Mouse (Mus musculus): ENCODE measurements around the gene Slco2a1. TPM values are rescaled to one million over a fixed set of nuclear protein-coding genes. Genes with fewer than 3 reads are reported as not detected.

Gene Slco2a1
- polyA plus RNA-seq (2015; fragmentation: Nextera tagmentation; extraction: Ambion mirVana): 12.1 and 13.9 TPM in 2 replicates

DNA sequence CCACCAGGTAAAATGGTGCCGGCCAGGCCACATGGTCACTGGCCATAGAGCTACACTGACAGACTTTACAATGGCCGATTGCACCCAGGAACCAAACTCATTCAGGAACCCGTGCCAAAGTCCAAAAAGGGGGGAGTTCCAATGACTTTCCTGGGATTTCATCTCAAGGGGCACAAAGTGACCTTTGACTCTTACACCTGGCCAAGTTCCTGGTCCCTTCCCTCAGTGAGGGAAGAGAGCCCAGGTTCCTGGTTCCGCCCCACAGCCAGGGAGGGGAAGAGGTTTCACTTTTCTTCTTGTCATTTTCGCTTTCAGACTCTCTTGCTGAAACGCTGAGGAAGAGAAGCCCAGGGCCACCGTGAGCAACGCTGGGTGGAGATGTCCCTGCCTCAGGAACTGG, at the start of gene Slco2a1:
Gene Slco2a1 (plus strand): TSS at position 251 of the 400 bp plus-strand sequence.
- Histone ChIP-seq H3K4me2 (no peak within 1 kb of the TSS), H3K9me3 (no peaks in the 10 kb centered on the region), H3K4me1 (no peaks in the 10 kb centered on the region), H3K36me3 (no peaks in the 10 kb centered on the region), H3K4me3 (replicated peaks) (no peak within 1 kb of the TSS), H3K27ac (no peak within 1 kb of the TSS), H3K27me3 (replicated peaks) (no peaks in the 10 kb centered on the region), H3K9ac (no peak within 1 kb of the TSS)
- WGBS: 75% methylated on average over 8 of the region's 8 CpGs
- ATAC-seq (ENCODE audit: insufficient read depth, low FRiP score, low read depth): no peak

DNA sequence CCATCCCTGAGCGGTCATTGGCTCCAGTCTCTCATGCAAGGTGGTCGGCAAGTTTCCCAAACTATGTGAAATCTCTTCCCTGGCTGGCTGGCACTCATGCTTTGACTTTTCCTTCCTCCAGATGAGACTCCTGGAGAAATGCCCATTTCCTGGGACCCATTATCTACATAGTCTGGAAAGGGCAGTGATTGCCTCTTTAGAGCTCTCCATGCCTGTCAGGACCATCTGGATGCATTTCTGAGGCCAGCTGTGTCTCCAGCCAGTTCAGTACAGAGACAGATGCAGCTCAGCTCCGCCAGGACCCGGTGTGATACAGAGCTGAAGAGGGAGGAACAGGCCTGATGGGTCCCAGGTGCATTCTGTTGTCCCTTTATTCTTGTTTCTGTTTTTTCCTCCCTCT, 46.3 kb upstream of the Slco2a1 start:
- H3K9ac ChIP-seq: no peak overlapping the region
- H3K4me2 ChIP-seq: no peak overlapping the region
- no peaks in the 10 kb centered on the region for H3K9me3 ChIP-seq
- no peaks in the 10 kb centered on the region for H3K27me3 ChIP-seq (replicated peaks)
- no peaks in the 10 kb centered on the region for H3K36me3 ChIP-seq
- H3K4me1 ChIP-seq: no peaks in the 10 kb centered on the region
- no peak for ATAC-seq (ENCODE audit: insufficient read depth, low FRiP score, low read depth)
- no peak overlapping the region for H3K27ac ChIP-seq
- 68% methylated on average over 4 of the region's 4 CpGs for WGBS
- H3K4me3 ChIP-seq (replicated peaks): no peak overlapping the region

DNA sequence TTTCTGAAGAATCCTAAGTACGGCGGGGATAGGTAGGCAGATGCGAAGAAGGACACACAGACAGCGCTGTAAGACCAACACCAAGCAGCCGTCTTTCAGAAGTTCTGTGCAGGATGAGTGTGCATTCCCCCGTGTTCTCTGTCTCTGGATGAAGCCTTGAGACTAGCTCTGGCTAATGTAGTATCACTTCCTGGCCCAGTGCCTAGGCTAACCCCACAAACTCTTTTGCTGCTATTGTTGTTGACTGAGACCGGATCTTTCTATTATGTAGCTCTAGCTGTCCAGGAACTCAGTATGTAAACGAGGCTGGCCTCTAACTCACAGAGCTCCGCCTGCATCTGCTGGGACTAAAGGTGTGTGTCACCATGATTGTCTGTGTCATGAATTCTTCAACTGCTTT, 43.6 kb upstream of the Slco2a1 start:
- H3K4me3 ChIP-seq (replicated peaks): no peak overlapping the region
- no peaks in the 10 kb centered on the region for H3K27me3 ChIP-seq (replicated peaks)
- ATAC-seq (ENCODE audit: insufficient read depth, low FRiP score, low read depth): no peak
- H3K9me3 ChIP-seq: no peaks in the 10 kb centered on the region
- 89% methylated on average over 9 of the region's 9 CpGs for WGBS
- H3K36me3 ChIP-seq: no peaks in the 10 kb centered on the region
- no peaks in the 10 kb centered on the region for H3K4me1 ChIP-seq
- H3K4me2 ChIP-seq: no peak overlapping the region
- no peak overlapping the region for H3K27ac ChIP-seq
- H3K9ac ChIP-seq: no peak overlapping the region

DNA sequence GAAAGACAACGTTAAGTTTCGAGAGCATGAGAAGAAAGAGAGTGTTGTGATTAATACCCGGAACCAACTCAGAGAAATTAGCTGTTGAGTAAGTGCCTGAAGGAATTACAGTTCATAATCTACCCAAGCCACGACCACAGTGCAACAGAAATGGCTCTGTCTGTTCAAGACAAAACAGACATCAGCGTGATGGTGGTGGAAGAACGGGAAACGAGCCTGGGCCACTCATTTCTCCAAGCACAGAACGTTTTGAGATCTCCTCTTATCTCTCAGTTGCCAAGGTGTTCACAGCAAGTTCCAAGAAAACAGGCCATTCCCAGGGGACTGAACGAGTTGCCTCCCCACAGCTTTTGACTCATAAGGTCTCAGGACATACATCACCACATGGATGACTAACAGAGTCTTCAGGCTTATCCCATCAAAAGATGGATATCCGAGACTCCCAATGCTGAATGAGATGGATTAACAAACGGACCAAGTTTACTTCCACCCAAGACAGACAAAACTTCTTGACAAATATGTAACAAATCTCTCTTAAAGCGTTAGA, 42.0 kb upstream of the Slco2a1 start:
- no peak overlapping the region for H3K4me2 ChIP-seq
- H3K4me1 ChIP-seq: no peaks in the 10 kb centered on the region
- H3K36me3 ChIP-seq: no peaks in the 10 kb centered on the region
- no peak overlapping the region for H3K4me3 ChIP-seq (replicated peaks)
- H3K9me3 ChIP-seq: no peaks in the 10 kb centered on the region
- no peak overlapping the region for H3K27ac ChIP-seq
- no peaks in the 10 kb centered on the region for H3K27me3 ChIP-seq (replicated peaks)
- WGBS: 71% methylated on average over 12 of the region's 12 CpGs
- no peak for ATAC-seq (ENCODE audit: insufficient read depth, low FRiP score, low read depth)
- H3K9ac ChIP-seq: no peak overlapping the region

DNA sequence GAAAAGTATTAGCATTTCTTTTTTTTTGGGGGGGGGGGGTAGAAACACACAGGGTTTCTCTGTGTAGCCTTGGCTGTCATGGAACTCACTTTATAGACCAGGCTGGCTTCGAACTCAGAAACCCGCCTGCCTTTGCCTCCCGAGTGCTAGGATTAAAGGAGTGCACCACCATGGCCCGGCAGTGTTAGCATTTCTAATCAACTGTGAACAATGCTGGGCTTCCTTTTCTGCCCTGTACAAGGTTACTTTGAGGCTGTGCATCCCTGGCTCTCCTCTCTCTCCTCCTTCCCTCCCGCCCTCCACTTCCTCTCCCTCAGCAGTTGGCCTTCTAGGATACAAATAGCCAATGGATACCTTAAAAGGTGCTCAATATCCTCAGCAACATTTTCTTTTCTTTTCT, 39.8 kb upstream of the Slco2a1 start:
- Histone ChIP-seq H3K9me3 (no peaks in the 10 kb centered on the region), H3K9ac (no peak overlapping the region), H3K4me1 (no peaks in the 10 kb centered on the region), H3K36me3 (no peaks in the 10 kb centered on the region), H3K27ac (no peak overlapping the region), H3K4me2 (no peak overlapping the region), H3K4me3 (replicated peaks) (no peak overlapping the region), H3K27me3 (replicated peaks) (no peaks in the 10 kb centered on the region)
- WGBS: 86% methylated on average over 5 of the region's 5 CpGs
- no peak for ATAC-seq (ENCODE audit: insufficient read depth, low FRiP score, low read depth)

DNA sequence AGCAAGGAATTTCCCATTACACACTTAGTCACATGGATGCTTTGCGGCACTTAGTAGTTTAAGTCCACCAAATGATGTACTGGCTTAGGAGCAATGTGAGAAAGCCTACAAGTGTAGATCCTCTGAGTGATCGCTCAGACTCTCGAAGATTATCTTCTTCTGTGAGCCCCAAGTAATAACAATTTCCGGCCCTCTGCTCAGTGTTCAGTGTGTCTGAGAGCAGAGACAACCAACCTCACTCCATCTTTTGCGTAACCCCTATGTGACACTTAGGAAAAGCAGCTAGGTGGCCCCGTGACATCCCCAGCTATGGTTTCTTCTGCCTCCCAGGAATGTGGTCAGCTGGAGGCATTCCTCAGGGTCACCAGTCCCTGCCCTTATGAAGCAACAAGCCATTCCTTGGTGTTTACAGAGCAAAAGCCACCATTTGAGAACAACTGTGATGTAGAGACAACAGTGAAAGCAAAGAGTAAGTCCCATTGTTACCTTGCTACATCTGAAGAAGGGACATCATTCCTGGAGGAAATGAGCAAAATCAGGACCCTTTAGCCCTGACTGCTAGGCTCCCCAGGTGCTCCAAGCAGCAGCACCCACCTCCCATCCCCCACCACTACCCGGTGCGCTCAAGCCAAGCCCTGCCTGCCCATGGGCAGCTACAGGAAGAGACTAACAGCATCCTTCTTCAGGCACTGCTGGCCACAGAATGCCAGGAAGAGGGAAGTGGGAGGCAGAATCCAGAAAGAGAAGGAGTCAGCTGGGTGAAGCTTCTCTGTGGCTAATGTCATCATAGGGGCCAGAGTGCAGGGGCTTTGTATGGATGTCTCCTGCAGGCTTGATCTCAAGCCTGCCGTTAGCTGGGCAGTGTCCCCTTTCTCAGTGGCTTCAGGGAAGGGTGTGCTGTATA, 37.2 kb upstream of the Slco2a1 start:
- H3K9me3 ChIP-seq: no peaks in the 10 kb centered on the region
- no peaks in the 10 kb centered on the region for H3K4me1 ChIP-seq
- 80% methylated on average over 9 of the region's 9 CpGs for WGBS
- no peak overlapping the region for H3K27ac ChIP-seq
- H3K27me3 ChIP-seq (replicated peaks): no peaks in the 10 kb centered on the region
- no peak overlapping the region for H3K4me3 ChIP-seq (replicated peaks)
- no peaks in the 10 kb centered on the region for H3K36me3 ChIP-seq
- no peak for ATAC-seq (ENCODE audit: insufficient read depth, low FRiP score, low read depth)
- H3K4me2 ChIP-seq: no peak overlapping the region
- no peak overlapping the region for H3K9ac ChIP-seq

DNA sequence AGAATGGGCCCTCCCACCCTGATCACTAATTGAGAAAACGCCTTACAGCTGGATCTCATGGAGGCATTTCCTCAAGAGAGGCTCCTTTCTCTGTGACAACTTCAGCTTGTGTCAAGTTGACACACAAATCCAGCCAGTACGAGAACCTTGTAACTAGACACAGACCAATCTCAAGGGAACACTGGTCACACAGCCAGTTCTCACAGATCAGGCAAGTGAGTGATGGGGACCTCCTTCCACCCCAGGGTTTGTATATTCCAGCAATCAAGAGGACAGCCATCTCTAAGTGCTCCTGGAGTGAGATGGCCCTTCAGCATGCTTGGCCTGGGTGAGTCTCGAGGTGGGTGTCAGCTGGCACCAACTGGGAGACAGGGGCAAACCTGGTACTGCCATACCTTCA, 32.6 kb upstream of the Slco2a1 start:
- Histone ChIP-seq H3K4me1 (no peaks in the 10 kb centered on the region), H3K36me3 (no peaks in the 10 kb centered on the region), H3K27ac (no peak overlapping the region), H3K4me3 (replicated peaks) (no peak overlapping the region), H3K9ac (no peak overlapping the region), H3K27me3 (replicated peaks) (no peaks in the 10 kb centered on the region), H3K9me3 (no peaks in the 10 kb centered on the region), H3K4me2 (no peak overlapping the region)
- ATAC-seq (ENCODE audit: insufficient read depth, low FRiP score, low read depth): no peak
- 83% methylated on average over 3 of the region's 3 CpGs for WGBS

DNA sequence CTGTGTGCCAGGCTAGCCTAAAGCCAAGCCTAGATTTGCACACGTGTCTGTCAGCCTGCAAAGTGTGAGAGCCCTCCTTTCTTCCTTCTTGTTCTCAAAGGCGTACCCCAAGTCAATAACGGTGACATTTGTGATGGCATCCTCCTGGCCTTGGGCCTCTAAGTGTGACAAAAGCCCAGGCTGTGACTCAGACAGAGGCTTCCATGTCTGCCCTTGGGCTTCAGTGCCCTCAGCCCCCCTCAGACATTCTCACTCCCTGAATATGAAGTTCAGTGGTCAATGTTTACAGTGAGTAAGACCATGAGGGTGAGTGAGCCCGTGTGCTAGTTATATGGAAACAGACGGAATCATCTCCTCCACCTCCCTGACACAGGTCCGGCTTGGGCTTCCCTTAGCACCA, 29.8 kb upstream of the Slco2a1 start:
- no peaks in the 10 kb centered on the region for H3K36me3 ChIP-seq
- 66% methylated on average over 6 of the region's 6 CpGs for WGBS
- no peak for ATAC-seq (ENCODE audit: insufficient read depth, low FRiP score, low read depth)
- no peak overlapping the region for H3K9ac ChIP-seq
- no peaks in the 10 kb centered on the region for H3K27me3 ChIP-seq (replicated peaks)
- H3K9me3 ChIP-seq: no peaks in the 10 kb centered on the region
- no peaks in the 10 kb centered on the region for H3K4me1 ChIP-seq
- H3K27ac ChIP-seq: no peak overlapping the region
- no peak overlapping the region for H3K4me2 ChIP-seq
- H3K4me3 ChIP-seq (replicated peaks): no peak overlapping the region

DNA sequence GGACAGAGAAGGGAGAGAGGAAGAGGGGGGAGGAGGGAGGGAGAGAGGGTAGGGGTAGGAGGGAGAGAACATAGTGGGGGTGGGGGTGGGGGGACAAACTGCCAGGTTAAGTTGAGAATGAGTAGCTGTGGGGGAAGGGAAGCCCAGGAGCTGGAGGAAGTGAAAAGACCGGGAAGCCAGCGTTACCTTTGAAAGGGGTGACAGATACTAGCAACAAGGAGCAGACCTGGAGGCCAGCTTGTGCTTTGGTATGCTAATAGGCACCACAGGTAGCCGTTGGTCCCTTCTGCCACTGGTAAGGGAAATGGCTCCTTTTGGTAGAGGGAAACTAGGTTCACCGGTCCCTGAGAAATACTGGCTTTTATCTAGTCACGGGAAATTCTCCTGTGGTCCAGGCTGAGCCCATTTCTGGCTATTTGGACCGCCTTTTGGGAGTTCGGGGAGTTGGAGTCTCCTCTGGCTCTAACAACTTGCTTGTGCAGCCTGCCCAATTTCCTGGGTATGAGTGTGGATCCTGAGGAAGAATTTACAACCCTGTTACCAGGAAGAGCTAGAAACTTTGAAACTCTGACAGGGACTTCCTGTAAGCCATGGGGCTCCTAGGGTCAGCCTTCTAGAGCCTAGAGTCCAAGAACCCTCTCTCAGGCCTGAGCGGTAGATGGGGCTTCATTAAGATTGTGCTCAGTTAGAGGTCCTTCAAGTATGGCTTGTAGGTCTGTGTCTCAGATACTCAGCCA, 27.0 kb upstream of the Slco2a1 start:
- ATAC-seq (ENCODE audit: insufficient read depth, low FRiP score, low read depth): no peak
- H3K9me3 ChIP-seq: no peaks in the 10 kb centered on the region
- H3K36me3 ChIP-seq: no peaks in the 10 kb centered on the region
- no peak overlapping the region for H3K4me3 ChIP-seq (replicated peaks)
- H3K9ac ChIP-seq: no peak overlapping the region
- no peak overlapping the region for H3K4me2 ChIP-seq
- no peak overlapping the region for H3K27ac ChIP-seq
- H3K4me1 ChIP-seq: no peaks in the 10 kb centered on the region
- WGBS: 36% methylated on average over 8 of the region's 8 CpGs
- no peaks in the 10 kb centered on the region for H3K27me3 ChIP-seq (replicated peaks)

DNA sequence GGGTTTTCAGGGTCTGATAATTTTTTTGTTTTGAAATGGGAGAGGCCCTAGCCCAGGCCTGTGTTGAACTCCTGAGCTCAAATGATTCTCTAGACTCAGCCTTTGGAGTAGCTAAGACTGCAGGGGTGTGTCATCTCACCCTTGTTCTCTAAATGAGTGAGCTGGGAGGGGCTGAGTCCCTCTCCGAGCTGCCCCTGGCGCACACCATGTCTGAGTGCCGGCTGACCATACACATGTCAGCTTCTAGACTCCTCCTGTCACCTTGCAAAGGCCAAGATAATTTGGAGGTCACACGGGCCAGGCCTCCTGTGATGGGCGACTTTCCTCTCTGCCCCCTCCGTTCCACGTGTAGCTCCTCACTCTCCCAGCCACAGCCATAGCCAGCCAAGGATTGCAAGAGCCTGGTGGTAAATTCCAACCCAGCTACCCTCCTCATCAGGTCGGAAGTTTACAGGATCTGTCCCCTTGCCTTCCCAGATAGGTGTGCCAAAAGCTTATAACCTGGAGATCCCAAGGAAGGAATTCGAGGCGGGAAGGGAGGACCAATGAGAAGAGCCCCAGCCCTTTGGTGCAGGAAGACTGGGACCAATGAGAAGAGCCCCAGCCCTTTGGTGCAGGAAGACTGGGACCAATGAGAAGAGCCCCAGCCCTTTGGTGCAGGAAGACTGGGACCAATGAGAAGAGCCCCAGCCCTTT, 26.3 kb upstream of the Slco2a1 start:
- ATAC-seq (ENCODE audit: insufficient read depth, low FRiP score, low read depth): no peak
- Histone ChIP-seq H3K4me2 (no peak overlapping the region), H3K27me3 (replicated peaks) (no peaks in the 10 kb centered on the region), H3K36me3 (no peaks in the 10 kb centered on the region), H3K9ac (no peak overlapping the region), H3K27ac (no peak overlapping the region), H3K4me1 (no peaks in the 10 kb centered on the region), H3K4me3 (replicated peaks) (no peak overlapping the region), H3K9me3 (no peaks in the 10 kb centered on the region)
- 73% methylated on average over 10 of the region's 10 CpGs for WGBS

DNA sequence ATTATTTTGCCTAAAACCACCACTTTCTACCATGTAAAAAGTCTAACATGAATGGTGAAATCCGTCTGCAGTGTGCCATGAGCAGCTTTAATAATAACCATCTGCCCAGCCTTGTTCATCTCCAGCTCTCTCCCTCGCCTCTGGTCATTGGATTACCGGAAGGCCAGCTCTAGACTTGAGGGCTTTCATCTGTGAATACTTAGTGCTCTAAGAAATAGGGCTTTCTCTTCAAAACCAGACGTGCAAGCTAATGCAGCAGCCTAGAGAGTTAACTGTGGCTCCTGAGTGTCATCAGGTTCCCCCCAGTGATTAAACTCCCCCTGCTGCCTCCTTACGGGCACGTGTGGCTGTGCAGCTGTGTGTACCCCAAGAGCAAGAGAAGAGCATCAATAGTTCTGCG, 25.2 kb upstream of the Slco2a1 start:
- H3K9me3 ChIP-seq: no peaks in the 10 kb centered on the region
- ATAC-seq (ENCODE audit: insufficient read depth, low FRiP score, low read depth): no peak
- no peak overlapping the region for H3K27ac ChIP-seq
- H3K4me3 ChIP-seq (replicated peaks): no peak overlapping the region
- H3K36me3 ChIP-seq: no peaks in the 10 kb centered on the region
- H3K4me1 ChIP-seq: no peaks in the 10 kb centered on the region
- H3K9ac ChIP-seq: no peak overlapping the region
- no peaks in the 10 kb centered on the region for H3K27me3 ChIP-seq (replicated peaks)
- WGBS: 68% methylated on average over 7 of the region's 7 CpGs
- no peak overlapping the region for H3K4me2 ChIP-seq

DNA sequence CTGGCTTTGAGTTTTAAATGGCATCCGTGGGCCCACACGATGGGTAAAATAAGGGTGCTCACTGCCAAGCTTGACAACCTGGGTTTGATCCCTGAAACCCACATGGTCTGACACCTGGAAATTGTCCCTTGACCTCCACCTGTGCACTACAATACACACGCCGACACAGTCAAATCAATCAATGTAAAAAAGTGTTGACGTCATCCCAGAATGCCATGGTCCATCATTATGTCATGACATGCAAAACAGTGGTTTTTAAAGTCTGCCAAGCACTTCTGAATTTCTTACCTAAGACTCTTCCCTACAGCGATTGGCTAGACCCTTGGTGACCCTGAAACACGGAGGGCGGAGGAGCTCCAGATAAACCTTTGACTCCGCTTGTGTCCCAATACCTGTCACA, 23.9 kb upstream of the Slco2a1 start:
- WGBS: 75% methylated on average over 9 of the region's 9 CpGs

More for the DNA sequence above, 23.9 kb upstream of the Slco2a1 start:
- no peak overlapping the region for H3K4me3 ChIP-seq (replicated peaks)
- H3K4me2 ChIP-seq: no peak overlapping the region
- no peak overlapping the region for H3K27ac ChIP-seq
- no peak for ATAC-seq (ENCODE audit: insufficient read depth, low FRiP score, low read depth)
- no peaks in the 10 kb centered on the region for H3K4me1 ChIP-seq
- H3K9me3 ChIP-seq: no peaks in the 10 kb centered on the region
- H3K9ac ChIP-seq: no peak overlapping the region
- no peaks in the 10 kb centered on the region for H3K27me3 ChIP-seq (replicated peaks)
- H3K36me3 ChIP-seq: no peaks in the 10 kb centered on the region

Data from stomach, embryonic 15.5 days (tissue).